Mouse (Mus musculus) ovary, postnatal 10 days (tissue): ENCODE measurements at regions not wholly inside any gene's neighbourhood (a gene's known extent, or its start where the extent isn't known, plus 50 kb on each side); places are given as distances from the start of the nearest gene placed in this dataset.

Source experiments
- DNase-seq: peaks from one replicate; pipeline ENCODE4 v3.0.0; 2022; ENCODE audit warnings: low spot score

GRCm38 (mm10) chr14:114864102-114864501 is 227.9 kb upstream of the Gpc5 start:
- no peak for DNase-seq

DNA sequence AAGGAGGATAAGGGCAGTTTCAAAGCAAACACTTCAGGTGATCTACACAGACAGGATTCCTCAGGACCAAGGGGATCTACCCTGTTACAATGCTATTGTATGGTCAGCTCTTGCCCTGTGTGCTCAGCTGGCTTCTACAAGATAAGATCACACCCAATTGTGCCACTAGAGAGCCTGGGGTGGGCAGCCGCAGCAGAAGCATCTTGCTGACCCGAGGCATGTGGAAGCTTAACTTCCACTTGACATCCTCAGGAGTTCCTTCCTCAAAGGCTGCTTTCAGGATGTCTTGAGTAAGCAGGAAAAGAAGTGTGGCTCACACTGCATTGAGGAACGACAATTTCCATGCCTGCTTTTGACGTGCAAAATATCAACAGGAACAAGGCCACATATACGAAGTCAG is 222.8 kb upstream of the Gpc5 start:
- DNase-seq: no peak

DNA sequence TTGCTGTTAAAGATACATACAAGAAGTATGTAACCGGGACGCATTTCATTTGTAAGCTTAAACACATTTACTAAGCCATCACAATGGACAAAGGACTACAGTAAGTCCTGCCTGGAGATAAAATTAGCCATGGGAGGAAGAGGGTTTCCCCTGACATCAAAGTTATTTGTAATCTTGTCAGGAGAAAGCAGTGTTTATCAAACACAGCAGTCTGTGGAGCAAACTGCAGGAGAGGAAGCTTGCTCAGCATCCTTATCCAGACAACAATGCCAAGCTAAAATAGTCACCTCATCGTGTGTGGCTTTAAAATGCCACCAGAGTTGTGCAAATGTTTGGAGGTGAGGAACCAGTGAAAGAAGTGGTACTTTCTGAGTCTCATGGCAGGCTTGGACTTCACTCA is 216.9 kb upstream of the Gpc5 start:
- DNase-seq: no peak

DNA sequence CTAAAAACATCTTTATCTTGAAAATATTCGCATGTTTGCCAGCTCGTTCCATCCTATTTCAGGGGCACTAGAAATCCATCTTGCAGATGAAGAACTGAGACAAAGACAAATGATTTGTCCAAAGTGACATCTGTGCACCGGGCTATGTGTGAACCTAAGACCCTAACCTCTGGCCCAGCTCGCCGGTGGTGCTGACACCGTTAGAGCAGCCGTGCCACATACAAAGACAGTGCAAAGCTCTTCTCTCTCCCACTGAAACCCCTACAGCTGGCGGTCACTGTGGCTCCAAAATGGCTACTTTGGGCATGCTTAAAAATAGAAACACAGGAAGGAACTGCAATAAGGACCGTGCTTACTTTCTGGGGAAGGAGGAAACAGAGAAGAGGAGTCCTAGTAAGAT is 215.6 kb upstream of the Gpc5 start:
- no peak for DNase-seq

GRCm38 (mm10) chr14:114877477-114877876 is 214.5 kb upstream of the Gpc5 start:
- no peak for DNase-seq

DNA sequence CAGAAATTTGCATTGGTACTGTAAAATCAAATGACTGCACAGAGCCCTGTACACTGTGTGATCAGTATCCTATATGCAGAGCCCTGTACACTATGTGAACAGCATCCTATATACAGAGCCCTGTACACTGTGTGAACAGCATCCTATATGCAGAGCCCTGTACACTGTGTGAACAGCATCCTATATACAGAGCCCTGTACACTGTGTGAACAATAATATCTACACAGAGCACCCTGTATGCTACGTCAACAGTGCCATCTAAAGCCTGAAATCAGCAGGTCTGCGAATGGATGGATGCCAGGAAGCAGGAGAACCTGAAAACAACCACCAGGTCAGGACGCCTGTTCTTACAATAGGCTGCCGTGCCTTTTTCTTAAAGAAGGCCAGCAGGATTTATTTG is 211.7 kb upstream of the Gpc5 start:
- DNase-seq: no peak

GRCm38 (mm10) chr14:114904109-114904508 is 187.9 kb upstream of the Gpc5 start:
- DNase-seq: no peak

- DNase-seq: no peak
These were observed 179.7 kb upstream of the Gpc5 start for GRCm38 (mm10) chr14:114912271-114912670.

- DNase-seq: no peak
These were observed 178.8 kb upstream of the Gpc5 start for GRCm38 (mm10) chr14:114913238-114913637.

GRCm38 (mm10) chr14:114945744-114946143 is 146.3 kb upstream of the Gpc5 start:
- DNase-seq: no peak

GRCm38 (mm10) chr14:114946321-114946720 is 145.7 kb upstream of the Gpc5 start:
- no peak for DNase-seq

- no peak for DNase-seq
These were observed 143.5 kb upstream of the Gpc5 start for GRCm38 (mm10) chr14:114948341-114949155.

DNA sequence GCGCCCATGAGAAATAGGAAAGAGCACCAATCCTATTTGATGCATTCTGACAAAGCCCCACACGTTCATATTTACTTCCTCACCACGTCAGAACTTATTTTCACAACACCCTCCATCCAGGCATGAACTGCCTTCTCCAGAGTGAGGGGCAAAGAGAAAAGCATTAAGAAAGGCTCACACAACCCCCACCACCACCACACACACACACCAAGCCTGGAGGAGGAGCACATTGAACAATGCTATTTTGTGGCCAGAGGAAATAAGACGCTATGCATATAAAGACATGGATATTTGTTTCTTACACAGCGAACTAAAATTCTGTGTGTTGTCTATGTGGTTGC is 142.9 kb upstream of the Gpc5 start:
- no peak for DNase-seq

GRCm38 (mm10) chr14:114952280-114952679 is 139.7 kb upstream of the Gpc5 start:
- no peak for DNase-seq

DNA sequence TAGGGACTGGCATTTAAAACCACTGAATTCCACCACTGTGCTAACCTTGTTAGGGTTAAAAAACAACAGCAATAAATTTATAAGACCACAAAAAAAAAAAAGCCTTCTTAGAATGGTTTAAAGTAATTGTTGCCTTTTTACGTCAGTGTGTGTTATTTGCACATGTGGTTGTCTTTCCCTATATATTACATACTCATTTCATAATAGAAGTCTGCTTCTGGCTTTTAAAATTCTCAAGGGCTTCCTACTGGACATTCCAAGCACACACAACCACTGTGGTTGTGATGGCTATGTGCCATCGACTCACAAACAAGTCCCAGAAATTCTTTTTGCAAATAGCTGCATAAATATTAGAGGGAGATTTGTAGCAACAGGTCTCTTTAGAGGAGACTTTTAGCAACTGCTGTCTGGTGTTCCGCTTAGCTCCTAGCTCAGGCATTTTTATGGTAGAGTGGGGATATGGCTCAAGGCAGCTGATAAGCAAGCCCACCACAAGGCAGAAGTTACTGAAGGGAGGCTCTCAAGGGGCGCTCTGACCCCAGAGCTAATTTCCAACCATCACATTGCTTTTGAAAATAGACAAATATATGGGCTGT is 138.8 kb upstream of the Gpc5 start:
- DNase-seq: no peak

DNA sequence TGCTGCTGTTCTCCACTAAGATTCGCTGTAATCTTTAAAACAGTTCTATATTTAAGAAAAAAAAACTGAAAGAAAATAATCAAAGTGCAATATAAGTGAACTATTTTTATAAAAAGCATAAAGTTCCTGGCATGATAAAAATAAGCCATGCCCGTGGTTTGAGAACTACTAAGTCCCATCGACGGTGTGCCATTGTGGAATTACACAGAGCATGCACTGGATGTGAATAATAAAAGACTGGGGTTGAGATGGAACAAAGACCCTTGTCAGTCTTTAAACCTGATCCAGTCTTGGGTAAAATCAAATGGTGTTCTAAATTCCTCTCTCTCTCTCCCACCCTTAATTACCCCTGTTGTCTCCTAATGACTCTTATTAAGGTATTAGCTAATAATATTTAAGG is 137.7 kb upstream of the Gpc5 start:
- DNase-seq: no peak

- no peak for DNase-seq
These were observed 136.4 kb upstream of the Gpc5 start for GRCm38 (mm10) chr14:114955572-114955971.

GRCm38 (mm10) chr14:114960273-114960672 is 131.7 kb upstream of the Gpc5 start:
- DNase-seq: no peak

DNA sequence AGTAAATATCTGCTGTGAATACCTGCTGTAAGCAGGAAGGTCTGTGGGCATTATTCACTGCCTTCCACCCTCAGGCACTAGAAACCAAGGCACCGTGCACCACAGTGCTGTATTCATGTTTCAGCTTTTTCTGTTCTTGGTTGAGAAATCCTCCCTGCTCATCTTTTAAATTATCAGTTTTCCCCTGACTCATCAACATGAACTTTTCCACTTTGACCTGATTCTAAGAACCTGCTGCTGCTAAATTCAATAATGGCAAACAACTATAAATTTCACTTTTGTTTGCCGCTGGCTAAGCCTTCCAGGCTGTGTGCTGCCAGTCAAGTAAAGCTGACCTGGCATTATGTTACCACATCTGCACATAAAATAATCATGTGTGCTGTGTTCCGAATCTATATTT is 126.1 kb upstream of the Gpc5 start:
- DNase-seq: no peak

GRCm38 (mm10) chr14:114969020-114969419 is 123.0 kb upstream of the Gpc5 start:
- DNase-seq: no peak

- DNase-seq: no peak
These were observed 110.9 kb upstream of the Gpc5 start for GRCm38 (mm10) chr14:114981120-114981519.

DNA sequence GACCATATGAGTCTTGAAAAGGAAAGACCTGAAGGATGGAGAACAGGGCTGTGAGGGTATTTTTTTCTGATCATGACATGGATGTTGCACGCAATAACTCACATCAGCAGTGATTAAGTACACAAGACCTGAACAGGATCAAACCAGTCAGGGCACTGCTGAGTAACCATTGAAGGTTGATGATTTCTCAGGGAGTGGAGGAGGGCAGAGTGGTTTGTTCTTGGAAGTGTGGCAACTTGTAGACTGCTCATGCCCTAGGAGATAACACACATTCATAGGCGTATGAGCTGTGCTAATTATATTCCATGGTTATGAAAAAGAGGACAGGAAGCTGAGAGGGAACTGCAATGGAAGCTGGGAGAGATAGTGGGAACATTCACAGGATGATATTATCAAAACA is 88.8 kb upstream of the Gpc5 start:
- DNase-seq: no peak

- no peak for DNase-seq
These were observed 87.1 kb upstream of the Gpc5 start for GRCm38 (mm10) chr14:115004733-115005405.
